Comparison of ENCODE assay signal across 21 mouse cellular contexts in genomic region chr3:156923159-156923558, GRCm38 (mm10).
DNase-seq lines count a peak whose midpoint lies in the region; ATAC-seq and TF ChIP-seq lines count a peak whose summit lies in the region.
"Had no signal": no experiment of that assay in that cellular context is flagged by ENCODE, and none has a peak within 500 bp of the region (broad histone marks: within the 10 kb centered on the region; RNA-seq: fewer than 3 reads in every experiment).

No protein-coding gene starts in this region.

- no peaks in the 10 kb centered on the region for H3K9me3 ChIP-seq in hindbrain, embryonic 11.5 days (ENCODE audit: control insufficient read depth, low read length)
- H3K9me3 ChIP-seq in hindbrain, postnatal 0 days (ENCODE audit: low read length) = no peaks in the 10 kb centered on the region

- peaks cover 42% of the 10 kb centered on the region; the same call in 1 of the 2 replicates for H3K4me1 ChIP-seq in cerebellum, adult 2 months (ENCODE audit: control insufficient read depth, insufficient read depth, low read length)
- no peaks in the 10 kb centered on the region for H3K4me1 ChIP-seq in hindbrain, embryonic 11.5 days (replicated peaks; ENCODE audit: control insufficient read depth, insufficient read depth, low read length)
- no peaks in the 10 kb centered on the region for H3K4me1 ChIP-seq in hindbrain, postnatal 0 days (ENCODE audit: insufficient read depth, low read length)

- WGBS in cerebellum, adult 2 months = 97% methylated on average over 1 of the region's 1 CpGs
- 46% methylated on average over 1 of the region's 1 CpGs for WGBS in hindbrain, embryonic 11.5 days
- 55% methylated on average over 1 of the region's 1 CpGs for WGBS in hindbrain, postnatal 0 days

- ATAC-seq in frontal cortex, adult (ENCODE audit: low TSS enrichment) = 0 out of 2 replicates have a peak, but pooled peaks have one; percentile 42
- ATAC-seq in hindbrain, embryonic 11.5 days (ENCODE audit: low FRiP score) = peak; percentile 22; the same call in 1 of the 2 replicates
- ATAC-seq in hindbrain, postnatal 0 days = no peak
- ATAC-seq: activated CD4-positive, CD25-positive, alpha-beta regulatory T cell, adult 4 months; CD4-positive, CD25-positive, alpha-beta regulatory T cell, adult 4 months; Patski had no signal

- TF ChIP-seq POLR2A in cerebellum, adult 2 months (IDR thresholded peaks at IDR 0.05; ENCODE audit: borderline replicate concordance, insufficient read depth, low read length) = no peak

- H3K27ac ChIP-seq in cerebellum, adult 2 months (ENCODE audit: insufficient read depth, low read length) = peak overlapping the region; percentile 19
- H3K27ac ChIP-seq in hindbrain, embryonic 11.5 days (ENCODE audit: low read depth, low read length) = no peak overlapping the region
- no peak overlapping the region for H3K27ac ChIP-seq in hindbrain, postnatal 0 days

- H3K9ac ChIP-seq in hindbrain, embryonic 11.5 days (ENCODE audit: low read depth, low read length) = no peak overlapping the region
- H3K9ac ChIP-seq in hindbrain, postnatal 0 days (replicated peaks; ENCODE audit: low read length) = no peak overlapping the region

- no peak for TF ChIP-seq CTCF in cerebellum, adult 2 months (IDR thresholded peaks at IDR 0.05; ENCODE audit: borderline replicate concordance, insufficient read depth, low read depth, low read length)
- no peak for TF ChIP-seq CTCF in hindbrain, postnatal 0 days (IDR thresholded peaks at IDR 0.05; ENCODE audit: low read depth)

- no peak for DNase-seq in cerebellum, adult 2 months
- DNase-seq in cerebellum, postnatal 36 days = no peak
- DNase-seq in frontal cortex, postnatal 36 days (ENCODE audit: low spot score in 2 of 2) = no peak
- no peak for DNase-seq in hindbrain, embryonic 11.5 days (ENCODE audit: low spot score)
- no peak for DNase-seq in hindbrain, postnatal 0 days (ENCODE audit: low spot score)
- DNase-seq: adrenal gland, adult 2 months; adrenal gland, adult 8-10 months; adrenal gland, postnatal 10 days; adrenal gland, postnatal 14 days; adrenal gland, postnatal 25 days; adrenal gland, postnatal 36 days; B cell, adult 2 months; cerebellum, adult 11 months; cerebellum, adult 11-12 months; cerebellum, adult 18-20 months had no signal

- H3K4me3 ChIP-seq in cerebellum, adult 2 months (replicated peaks; ENCODE audit: insufficient read depth, low read depth, low read length) = no peak overlapping the region
- no peak overlapping the region for H3K4me3 ChIP-seq in hindbrain, embryonic 11.5 days (ENCODE audit: low read depth, low read length)
- H3K4me3 ChIP-seq in hindbrain, postnatal 0 days (ENCODE audit: low read length) = no peak overlapping the region

- H3K4me2 ChIP-seq in hindbrain, embryonic 11.5 days (replicated peaks; ENCODE audit: low read depth, low read length) = no peak overlapping the region
- no peak overlapping the region for H3K4me2 ChIP-seq in hindbrain, postnatal 0 days (ENCODE audit: low read depth, low read length)

- no peaks in the 10 kb centered on the region for H3K27me3 ChIP-seq in cerebellum, adult 2 months (ENCODE audit: control insufficient read depth, insufficient read depth, low read length)
- no peaks in the 10 kb centered on the region for H3K27me3 ChIP-seq in hindbrain, embryonic 11.5 days (ENCODE audit: control insufficient read depth, insufficient read depth, low read length)
- no peaks in the 10 kb centered on the region for H3K27me3 ChIP-seq in hindbrain, postnatal 0 days (ENCODE audit: insufficient read depth, low read length)
- H3K27me3 ChIP-seq: CH12.LX, Patski had no signal

- no peaks in the 10 kb centered on the region for H3K36me3 ChIP-seq in hindbrain, embryonic 11.5 days (ENCODE audit: control insufficient read depth, insufficient read depth, low read length)
- H3K36me3 ChIP-seq in hindbrain, postnatal 0 days (ENCODE audit: insufficient read depth, low read length) = no peaks in the 10 kb centered on the region
- H3K36me3 ChIP-seq: G1E had no signal
